Mouse (Mus musculus): ENCODE data around the gene Slc4a4.
A peak's percentile ranks its signal among the peaks of the same experiment; 100 is the strongest.
"Not testable (repeated sequence)": the region's sequence is repeated elsewhere in the genome, so short reads cannot be mapped to it uniquely, and the experiment has no call there.

Gene Slc4a4

DNA sequence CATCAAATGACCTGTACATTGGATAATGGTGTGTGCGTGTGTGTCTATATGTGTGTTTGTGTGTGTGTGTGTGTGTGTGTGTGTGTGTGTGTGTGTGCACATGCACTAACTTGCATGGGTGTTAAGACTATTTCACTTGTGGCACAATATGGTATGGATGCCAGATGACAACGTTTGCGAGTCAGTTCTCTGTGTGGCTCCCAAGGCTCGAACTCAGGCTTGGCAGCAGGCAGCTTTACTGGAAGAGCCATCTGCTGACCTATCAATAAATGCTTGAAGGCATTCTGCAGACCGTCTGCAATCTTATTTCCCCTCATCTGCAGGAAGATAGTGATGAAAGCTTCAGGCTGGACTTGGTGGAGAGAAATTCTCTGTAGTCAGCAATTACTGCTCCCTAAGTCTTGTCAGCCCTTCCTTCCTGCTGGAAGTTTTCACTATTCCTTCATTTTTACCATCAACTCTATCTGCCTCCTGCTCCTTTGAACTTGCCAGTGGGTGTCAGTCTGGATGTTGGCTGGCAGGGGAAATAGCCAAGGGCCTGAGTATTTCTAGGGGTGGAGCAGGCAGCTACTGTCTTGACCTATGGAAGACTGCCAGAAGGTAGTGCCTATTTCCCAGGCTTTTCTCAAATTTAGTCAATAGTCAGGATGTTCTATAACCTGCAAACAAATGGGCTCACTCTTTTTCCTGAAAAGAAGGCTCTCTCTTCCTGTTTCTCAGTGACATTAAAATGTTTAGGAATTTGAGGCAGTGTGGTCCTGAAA, 73.9 kb downstream of the Slc4a4 start:
- no peak for DNase-seq (ENCODE audit: low spot score in 2 of 2)

DNA sequence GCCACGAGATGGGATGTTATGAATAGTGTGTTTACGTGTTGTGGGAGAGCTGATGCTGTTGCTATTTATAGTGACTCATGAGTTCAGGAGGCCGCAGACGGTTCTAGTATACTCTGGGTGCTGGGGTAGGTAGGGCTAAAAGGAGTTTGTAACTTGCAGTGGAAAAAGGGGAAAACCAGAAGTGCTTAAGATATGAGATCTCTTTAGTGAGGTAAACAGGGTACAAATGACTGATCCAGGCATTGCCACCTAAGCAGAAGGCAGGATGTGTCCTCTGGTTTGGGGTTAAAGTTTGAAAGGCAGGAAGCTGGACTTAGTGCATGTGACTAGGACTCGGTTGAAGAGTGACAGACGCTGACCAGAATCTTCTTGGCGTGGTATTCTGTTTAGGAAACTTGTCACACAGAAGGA, 74.7 kb downstream of the Slc4a4 start:
- no peak for DNase-seq (ENCODE audit: low spot score in 2 of 2)

DNA sequence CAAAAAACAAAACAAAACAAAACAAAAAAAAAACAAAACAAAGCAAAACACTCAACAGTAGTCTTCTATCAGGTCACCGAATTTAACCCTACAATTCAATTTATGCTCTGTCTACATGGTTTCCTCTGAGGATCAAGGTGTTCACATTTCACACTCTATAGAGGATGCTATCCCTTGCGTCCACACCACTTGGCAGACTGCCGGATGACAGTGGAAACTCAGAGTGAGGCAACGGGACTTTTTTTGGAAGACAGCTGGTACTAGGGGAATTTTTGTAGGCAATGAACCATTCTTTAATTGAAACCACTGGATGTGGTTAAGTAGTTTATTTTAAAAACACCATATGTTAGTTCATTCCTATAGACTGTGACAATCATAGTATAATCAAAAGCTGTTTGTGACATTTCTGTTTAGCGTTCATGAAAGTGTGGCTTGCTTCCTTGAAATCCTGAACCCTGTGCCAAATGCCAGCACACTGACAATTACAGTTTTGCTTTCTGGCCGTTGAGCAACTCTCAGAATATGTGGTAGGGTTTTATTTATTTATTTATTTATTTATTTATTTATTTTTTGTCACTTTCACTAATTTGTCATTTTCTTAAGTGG, 78.2 kb downstream of the Slc4a4 start:
- DNase-seq (ENCODE audit: low spot score in 2 of 2) = no peak

DNA sequence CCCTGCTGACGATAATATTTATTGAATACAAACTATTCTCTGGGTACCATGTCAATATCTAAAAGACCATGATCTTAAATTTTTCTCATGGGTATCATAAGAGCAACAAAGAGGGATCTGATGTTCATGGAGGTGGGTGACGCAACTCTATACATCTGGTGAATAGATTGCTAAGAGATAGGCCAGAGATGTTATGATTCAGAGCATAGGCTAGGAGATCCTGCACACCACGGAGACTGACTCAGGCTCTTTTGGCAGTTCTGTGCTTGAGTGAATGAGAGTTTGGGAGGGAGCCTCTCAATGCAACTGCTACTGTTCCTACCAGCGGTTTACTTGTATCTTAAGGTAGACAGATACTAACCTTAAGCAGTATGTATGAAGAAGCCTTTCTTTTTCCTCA, 79.9 kb downstream of the Slc4a4 start:
- no peak for DNase-seq (ENCODE audit: low spot score in 2 of 2)

DNA sequence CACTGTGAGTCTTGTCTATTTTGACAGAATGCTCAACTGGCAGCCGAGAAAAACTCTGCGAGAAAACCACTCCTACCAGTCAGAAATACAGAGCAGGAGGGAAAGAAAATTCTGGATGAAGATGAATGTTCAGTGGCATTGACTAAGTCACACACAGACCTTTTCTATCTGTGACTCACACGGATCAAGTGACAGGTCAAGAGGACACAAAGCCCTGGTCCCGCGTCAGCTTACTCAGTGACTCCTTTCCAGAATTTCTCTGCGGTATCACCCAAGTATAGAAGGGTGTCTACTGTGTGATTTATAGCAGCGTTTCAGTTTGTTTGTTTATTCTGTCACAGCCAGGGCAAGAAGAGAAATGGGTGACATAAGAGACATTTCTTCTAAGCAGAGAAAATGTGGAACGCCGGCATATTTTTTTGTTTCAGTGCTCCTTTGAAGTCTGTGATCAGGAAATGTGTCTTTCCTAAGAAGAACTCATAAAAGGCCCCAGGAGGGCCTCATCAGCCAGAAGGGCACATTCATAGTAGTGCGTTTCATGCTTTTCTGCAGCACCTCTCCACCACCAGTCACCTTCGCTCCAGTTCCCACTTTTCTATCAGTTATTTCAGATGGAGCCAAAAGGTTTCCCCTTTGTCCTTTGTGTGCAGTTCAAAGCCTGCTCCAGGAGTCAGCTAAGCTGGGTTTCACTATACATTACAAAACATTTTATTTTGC, 82.5 kb downstream of the Slc4a4 start:
- no peak for DNase-seq (ENCODE audit: low spot score in 2 of 2)

DNA sequence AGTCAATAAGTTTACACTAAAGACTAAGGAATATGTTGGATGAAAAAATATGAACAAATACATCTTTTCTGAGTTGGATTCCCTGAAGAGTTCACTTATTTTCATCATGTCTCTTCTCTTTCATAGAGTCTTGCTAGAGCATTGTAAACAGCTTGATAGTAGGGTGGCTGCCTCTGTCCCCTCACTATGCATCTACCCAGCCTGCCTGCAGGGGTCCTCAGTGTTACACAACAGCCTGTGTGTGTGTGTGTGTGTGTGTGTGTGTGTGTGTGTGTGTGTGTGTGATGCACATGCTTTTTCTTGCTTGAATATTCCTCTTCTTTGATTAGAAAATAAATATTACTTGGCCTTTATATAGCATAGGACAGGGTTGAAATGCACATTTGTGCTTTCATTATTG, 84.9 kb downstream of the Slc4a4 start:
- no peak for DNase-seq (ENCODE audit: low spot score in 2 of 2)

DNA sequence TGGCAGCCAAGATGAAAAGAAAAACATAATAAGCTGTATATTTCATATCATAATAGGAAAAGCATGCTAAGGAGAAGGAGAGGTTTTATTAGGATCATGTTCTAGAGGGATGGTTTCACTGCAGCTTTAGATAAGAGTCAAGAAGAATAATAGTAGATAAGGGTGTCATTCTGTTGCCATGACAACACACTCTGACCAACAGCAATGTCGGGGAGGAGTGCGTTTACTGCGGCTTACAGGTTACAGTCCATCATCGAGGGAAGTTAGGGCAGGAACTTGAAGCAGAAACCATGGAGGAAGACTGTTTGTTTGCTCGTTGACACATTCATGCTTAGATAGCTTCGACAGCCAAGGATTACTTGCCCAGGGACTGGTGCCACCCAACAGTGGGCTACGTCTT, 85.7 kb downstream of the Slc4a4 start:
- no peak for DNase-seq (ENCODE audit: low spot score in 2 of 2)

DNA sequence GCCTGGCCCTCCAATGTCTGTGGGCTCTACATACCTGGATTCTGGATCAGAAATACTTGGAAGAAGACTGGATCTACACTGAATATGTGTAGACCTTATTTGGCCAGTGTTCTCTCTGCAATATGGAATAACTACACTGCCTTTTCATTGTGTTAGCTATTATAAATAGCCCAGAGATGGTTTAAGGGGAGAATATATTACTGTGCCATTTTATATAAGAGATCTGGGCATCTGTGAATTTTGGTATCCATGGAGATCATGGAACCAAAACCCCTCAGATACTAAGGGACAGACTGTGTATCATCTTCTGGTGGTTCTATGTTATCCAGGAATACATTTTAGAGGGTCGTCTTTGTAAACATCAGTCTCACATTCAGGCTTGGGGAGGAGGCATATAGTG, 86.5 kb downstream of the Slc4a4 start:
- DNase-seq (ENCODE audit: low spot score in 2 of 2) = no peak

DNA sequence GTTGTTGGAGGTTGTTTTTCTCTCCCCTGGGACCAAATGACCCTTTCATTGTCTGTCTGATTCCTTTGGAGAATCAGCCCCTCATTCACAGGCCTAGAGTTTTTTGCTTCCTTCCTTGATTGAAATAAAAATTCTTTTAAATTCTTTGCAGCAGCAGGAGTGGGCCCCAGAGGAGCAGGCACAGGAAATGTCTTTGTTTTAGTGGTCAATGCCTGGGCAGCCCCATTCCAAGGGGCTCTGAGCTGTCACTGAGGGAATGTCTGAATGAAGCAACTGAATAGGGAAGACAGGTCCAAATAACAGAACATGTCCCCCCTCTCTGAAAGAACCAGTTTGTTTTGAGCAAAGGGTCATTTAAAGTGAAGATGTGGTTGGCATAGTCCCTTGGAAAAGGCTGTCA, 89.1 kb downstream of the Slc4a4 start:
- no peak for DNase-seq (ENCODE audit: low spot score in 2 of 2)

DNA sequence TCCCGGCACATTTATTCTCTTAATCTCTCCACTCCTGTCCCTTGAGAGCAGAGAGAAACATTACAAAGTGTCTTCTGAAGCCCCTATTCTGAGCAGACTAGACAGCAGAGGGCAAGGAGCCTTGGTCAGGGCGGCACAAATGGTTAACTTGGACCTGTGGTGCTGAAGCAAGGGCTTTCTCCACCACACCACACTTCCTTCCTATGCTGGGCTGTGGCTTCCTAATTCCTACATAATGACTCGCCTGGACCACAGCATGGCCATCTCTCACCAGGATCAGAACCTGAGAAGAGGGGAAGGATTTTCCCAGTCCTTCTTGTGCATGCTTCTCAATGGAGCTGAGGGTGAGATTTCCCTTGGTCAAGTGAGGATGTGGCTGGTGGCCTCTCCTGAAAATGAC, 89.8 kb downstream of the Slc4a4 start:
- no peak for DNase-seq (ENCODE audit: low spot score in 2 of 2)

DNA sequence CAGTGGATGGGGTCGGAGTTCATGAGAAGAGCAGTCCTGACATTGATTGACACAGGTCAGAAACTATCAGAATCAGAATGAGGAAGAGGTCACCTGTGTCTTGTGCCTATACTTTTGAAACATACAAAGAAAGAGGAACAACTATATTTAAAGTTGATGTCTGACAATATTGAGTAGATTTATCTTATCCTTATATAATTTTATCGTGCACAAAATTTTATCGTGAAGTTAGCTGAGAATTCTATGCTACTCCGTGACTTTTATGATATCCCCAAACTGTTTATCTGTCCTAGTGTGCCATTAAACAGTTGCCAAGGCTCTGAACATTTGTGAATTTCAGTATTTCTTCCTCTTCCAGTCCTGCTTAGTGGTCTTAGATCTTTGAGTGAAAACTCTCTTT, 94.1 kb downstream of the Slc4a4 start:
- DNase-seq (ENCODE audit: low spot score in 2 of 2) = no peak

DNA sequence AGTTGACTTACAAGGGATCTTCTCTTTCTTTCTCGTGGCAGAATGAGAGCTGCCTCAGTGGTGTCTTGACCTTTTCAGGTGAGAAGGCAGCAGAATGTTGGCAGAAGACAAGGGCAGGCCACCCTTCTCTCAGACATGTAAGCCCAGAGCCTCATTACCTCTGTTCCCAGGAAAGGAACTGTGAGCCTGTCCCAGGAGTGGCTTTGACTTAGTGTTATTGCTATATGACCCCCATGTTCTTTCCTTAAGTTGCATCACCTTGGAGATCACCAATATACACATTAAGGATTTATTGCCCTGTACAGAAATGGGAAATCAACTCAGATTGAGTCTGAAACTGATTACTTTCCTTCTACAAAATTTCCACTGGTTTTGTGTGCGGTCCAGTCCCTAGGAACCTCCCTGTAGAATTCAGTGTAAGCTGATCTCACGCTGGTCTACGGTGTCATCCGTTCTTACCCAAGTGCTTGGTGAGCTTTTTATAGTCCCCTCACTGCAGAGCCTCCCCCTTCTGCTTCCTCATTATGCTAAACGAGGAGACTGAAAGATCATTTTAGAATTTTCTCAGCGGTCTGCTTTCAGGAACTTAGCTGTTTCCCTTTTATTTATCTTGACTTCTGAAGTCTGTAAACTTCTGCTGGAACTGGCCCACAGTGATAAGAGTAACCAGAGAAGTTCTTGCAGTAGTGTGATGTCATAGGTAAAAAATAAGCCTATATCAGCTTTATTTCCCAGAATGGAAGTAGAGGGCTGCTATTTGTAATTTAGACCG, 94.8 kb downstream of the Slc4a4 start:
- DNase-seq (ENCODE audit: low spot score in 2 of 2) = no peak

DNA sequence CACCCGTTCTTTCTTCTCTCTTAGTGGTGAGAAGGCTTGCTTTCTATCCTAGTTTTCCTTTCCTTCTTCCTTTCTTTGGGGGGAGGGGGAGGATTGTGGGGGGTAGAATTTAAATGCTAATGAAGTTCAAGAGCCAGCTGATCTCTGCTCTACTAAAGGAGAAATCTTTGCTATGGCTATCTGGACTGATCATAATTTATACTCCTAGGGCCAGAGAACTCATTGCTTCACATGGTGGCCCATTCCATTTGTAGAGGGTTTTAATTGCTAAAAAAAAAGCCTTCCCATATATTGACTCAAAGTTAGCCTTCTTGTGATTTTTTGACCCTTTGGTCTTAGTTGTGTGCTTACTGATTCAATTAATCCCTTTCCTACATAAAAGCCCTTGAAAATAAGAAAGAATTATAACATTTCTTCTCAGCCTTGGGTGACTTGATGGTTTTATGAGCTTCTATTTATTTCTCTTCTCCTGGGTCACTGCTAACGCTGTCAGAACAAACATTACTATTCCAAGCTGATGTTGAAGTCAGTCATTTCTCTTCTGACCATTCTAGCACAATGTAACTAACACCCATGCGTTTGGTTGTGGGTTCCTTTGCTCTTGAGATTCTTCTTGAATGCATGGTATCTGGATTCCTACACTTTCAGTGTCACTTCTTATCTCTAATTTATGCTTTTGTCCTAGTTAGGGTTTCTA, 95.6 kb downstream of the Slc4a4 start:
- no peak for DNase-seq (ENCODE audit: low spot score in 2 of 2)

DNA sequence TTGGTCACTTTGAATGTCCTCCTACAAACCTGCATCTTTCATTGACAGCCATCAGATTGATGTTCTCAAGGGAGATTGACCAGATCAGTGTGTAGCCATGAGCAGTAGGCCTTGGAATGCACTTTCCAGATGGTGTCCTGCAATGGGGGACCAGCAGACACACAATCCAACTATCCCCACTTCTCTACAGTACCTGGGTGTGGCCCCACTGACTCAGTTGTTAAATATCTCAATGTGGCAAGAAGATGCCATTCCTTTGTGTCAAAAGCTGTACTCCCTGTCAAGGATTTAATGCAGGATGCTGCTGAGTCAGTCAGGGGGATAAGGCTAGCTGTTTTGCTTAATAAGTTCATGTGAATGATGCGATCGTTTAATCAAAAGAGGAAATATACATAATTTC, 96.6 kb downstream of the Slc4a4 start:
- no peak for DNase-seq (ENCODE audit: low spot score in 2 of 2)

DNA sequence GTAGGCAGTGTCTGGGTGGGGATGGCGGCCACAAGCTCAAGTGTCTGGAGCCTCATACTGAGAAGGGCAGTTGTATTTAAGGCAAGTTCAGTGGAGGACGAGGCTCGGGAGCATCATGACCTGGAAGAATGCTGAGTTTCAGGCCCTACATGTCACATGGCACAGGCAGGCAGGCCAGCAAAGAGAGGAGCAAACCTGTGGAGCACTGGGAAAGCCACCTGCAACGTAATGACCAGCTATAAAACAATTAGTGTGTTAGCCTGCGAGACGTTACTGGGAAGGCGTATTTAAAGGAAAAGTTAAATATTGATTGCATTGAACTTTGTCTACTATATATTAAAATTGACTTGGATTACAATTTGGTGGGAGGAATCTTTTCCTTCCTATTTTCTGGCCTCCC, 97.0 kb downstream of the Slc4a4 start:
- DNase-seq (ENCODE audit: low spot score in 2 of 2) = no peak

DNA sequence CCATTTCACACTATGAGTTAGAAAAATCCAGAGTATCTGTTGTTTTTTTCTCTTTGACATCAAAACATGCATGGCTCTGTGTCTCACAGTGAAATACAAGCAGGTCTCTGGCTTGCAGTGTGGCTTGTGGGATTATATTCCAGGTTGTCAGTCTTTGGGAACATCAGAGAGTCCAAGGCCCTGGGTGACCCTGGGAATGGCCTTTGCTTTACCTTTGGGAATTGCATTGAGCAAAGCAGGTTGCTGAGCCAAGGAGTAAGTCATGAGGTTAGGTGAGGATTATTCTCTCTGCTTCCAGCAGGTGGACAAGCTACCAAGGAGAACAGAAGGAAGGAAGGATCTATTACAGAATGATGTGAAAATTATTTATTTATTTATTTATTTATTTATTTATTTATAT, 102.4 kb downstream of the Slc4a4 start:
- DNase-seq (ENCODE audit: low spot score in 2 of 2) = no peak

DNA sequence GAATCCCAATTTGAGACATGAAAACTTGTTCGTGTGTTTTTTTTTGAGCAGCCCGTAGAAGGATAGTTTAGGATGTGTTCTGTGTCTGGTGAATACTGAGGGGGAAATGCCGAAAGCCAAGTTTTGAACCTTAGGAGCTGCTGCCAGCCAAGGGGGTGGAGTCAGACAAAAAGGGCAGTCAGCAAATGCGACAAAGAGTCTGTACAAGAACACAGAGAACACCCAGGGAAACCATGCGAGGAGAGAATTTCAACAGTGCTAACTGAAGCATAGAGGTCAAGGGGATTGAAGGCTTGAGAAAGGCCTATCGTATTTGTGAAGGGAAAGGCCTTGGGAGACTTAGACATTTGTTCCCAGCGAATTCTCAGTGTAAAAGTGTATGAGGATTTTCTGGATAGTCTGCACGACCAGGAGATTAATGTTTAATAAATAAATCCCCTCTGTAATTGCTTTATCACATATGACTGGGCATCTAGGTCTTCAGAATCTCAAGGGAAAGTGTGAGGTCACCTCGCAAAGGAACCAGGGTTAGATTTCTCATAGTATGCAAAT, 103.7 kb downstream of the Slc4a4 start:
- DNase-seq (ENCODE audit: low spot score in 2 of 2) = peak in 1 of 2 experiments; percentile 8

DNA sequence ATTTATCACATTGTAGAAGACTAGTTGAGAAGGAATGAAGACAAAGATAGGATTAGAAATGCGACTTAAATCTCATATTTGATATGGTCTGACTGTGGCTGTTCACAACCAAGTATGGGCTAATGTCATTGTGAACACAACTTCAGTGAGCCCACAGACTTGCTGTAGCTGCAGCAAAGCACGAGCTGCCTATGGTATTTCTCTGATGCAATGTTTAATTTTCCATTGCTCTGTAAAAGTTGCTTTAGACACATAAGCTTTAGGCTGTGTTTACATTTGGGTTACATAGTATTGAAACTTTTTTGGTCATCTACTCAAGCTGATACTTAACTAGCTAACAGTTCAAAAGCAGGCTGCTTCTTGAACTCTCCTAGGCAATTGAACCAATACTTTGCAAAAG, 104.7 kb downstream of the Slc4a4 start:
- DNase-seq (ENCODE audit: low spot score in 2 of 2) = not testable (repeated sequence)

DNA sequence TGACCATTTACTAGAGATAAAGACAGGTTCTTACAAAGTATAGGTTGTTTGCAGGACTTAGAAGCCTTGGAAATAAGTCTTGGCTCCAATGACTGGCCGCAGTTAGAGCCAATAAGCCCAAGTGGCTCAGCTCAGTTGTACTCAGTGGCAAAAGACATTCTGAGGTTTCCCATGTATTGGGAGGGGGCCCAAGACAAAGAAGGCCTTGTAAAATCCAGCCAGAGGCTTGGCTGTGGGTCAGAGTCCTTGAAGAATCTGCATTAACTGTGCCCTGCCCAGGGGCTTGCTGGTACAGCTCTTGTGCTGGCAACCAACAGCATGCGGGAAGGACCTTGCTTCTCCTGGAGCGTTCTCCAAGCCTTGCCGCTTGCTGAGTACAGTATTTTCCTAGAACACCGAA, 107.9 kb downstream of the Slc4a4 start:
- peak in 1 of 2 experiments; percentile 30 for DNase-seq (ENCODE audit: low spot score in 2 of 2)

DNA sequence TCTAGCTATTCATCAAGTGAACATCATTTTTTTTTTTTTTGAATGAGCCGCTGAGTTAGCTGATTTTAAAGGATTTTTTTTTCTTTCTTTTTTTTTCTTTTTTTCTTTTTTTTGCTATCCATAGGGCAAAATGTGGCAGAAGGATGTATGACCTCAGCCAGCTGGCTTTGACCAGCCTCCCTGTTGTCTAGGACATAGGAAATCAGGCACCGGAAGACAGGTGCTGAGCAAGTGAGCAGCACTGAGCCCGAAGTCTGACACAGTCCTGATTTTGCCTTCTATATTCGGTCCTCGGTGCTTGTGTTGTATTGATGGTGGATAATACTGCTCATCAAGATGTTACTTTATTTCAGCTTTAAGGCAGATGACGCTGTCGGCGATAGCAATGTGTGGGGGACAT, 109.6 kb downstream of the Slc4a4 start:
- no peak for DNase-seq (ENCODE audit: low spot score in 2 of 2)

DNA sequence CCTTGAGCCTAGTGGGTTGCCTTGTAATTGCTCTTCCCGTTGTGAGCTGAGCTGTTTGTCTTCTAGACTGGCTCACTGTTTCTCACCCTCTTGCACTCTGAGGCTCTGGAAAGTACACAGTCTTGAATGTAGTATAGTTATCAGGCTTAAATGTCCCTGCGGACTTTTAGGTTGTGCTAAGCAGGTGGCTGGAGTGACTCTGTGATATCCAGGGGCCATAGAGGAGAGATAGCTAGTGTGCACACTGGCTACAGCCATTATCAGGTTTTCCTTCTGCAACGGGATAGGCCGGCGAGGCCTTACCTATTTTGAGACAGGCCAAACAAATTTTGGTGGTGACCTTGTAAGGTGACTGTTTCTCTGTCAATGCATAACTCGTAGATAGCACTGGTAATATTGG, 110.7 kb downstream of the Slc4a4 start:
- DNase-seq (ENCODE audit: low spot score in 2 of 2) = no peak
